Mouse (Mus musculus) heart, adult 2 months (tissue): ENCODE data around the gene Frrs1l.

ENCODE experiments used
- CTCF ChIP-seq: fragments of 200-600 bp; IDR thresholded peaks from 2 replicates; pipeline ENCODE4 v1.8.1; 2022; ENCODE audit warnings: antibody characterized with exemption, mild to moderate bottlenecking, moderate library complexity
- POLR2A ChIP-seq: fragments of 200-500 bp; IDR thresholded peaks from 2 replicates; pipeline ENCODE4 v1.6.1; 2011; ENCODE audit warnings: mild to moderate bottlenecking, low read depth, low read length, control low read depth; ENCODE audit not compliant: insufficient read depth

DNA sequence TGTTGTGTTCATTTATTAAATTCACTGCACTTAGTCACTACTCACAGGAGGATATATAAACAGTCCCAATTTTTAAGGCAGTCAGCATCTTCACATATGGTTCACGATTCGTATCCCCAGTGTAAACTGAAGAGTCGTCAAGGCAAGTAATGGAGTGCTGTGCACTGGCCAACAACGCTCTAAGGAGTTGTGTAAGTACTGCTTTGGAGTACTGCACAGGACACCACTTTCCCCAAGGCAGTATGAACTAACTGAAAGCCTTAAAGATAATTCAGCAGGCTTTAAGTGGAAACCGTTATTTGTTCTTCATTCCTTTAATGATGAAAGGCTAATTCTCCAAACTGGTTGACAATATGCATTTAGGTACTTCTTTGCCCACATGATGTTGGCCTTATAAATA, 82.5 kb downstream of the Frrs1l start:
- TF ChIP-seq CTCF (no peak), POLR2A (no peak)
